Mouse (Mus musculus) lung, embryonic 16.5 days (tissue): ENCODE results near the gene T2. TPM values are rescaled to one million over a fixed set of nuclear protein-coding genes. Genes with fewer than 3 reads are reported as not detected.
"Not testable (repeated sequence)": the region's sequence is repeated elsewhere in the genome, so short reads cannot be mapped to it uniquely, and the experiment has no call there.

Experiments
- ATAC-seq: fragments of 200-750 bp; cut with Nextera tagmentation; 2 replicates; pipeline ENCODE4 v1.8.0; 2017; ENCODE audit warnings: low read depth, mild to moderate bottlenecking, moderate library complexity
- H3K27ac ChIP-seq: fragments of 300-500 bp; sonication (generic); 2 replicates; pipeline ENCODE4 v1.5.1; 2014; ENCODE audit warnings: mild to moderate bottlenecking, control low read depth, low read length
- H3K27me3 ChIP-seq: fragments of 300-500 bp; sonication (generic); 2 replicates; pipeline ENCODE4 v1.6.1; 2014; ENCODE audit warnings: low read depth, low read length, mixed read lengths; ENCODE audit not compliant: control insufficient read depth, insufficient read depth
- H3K36me3 ChIP-seq: fragments of 300-500 bp; sonication (generic); 2 replicates; pipeline ENCODE4 v1.6.1; 2014; ENCODE audit warnings: low read length; ENCODE audit not compliant: control insufficient read depth, insufficient read depth
- H3K4me1 ChIP-seq: fragments of 300-500 bp; sonication (generic); replicated peaks from 2 replicates; pipeline ENCODE4 v1.6.1; 2014; ENCODE audit warnings: low read length, mixed read lengths; ENCODE audit not compliant: control insufficient read depth, insufficient read depth
- H3K4me2 ChIP-seq: fragments of 300-500 bp; sonication (generic); 2 replicates; pipeline ENCODE4 v1.6.1; 2014; ENCODE audit warnings: low read depth, low read length, control low read depth
- H3K4me3 ChIP-seq: fragments of 300-500 bp; sonication (generic); 2 replicates; pipeline ENCODE4 v1.5.1; 2014; ENCODE audit warnings: mild to moderate bottlenecking, low read length, control low read depth
- H3K9ac ChIP-seq: fragments of 300-500 bp; sonication (generic); 2 replicates; pipeline ENCODE4 v1.6.1; 2014; ENCODE audit warnings: low read length, control low read depth
- H3K9me3 ChIP-seq: fragments of 300-500 bp; sonication (generic); 2 replicates; pipeline ENCODE4 v1.6.1; 2016; ENCODE audit warnings: low read length; ENCODE audit not compliant: control insufficient read depth
- WGBS: fragments of 180-500 bp; shearing (Covaris S2); extraction: QIAGEN DNeasy Blood & Tissue Kit; methylation state at CpG from one replicate; pipeline ENCODE4 v1.1.7; 2014; 5-methylcytosine and 5-hydroxymethylcytosine counted together
- polyA plus RNA-seq: library from polyadenylated mRNA; unstranded; fragments of >200 nt; fragmentation: Nextera tagmentation; extraction: Ambion mirVana; gene quantifications from 2 replicates; pipeline ENCODE4 v1.2.1, GENCODE M21; 2015

T2 gene
- polyA plus RNA-seq, 1 experiment from 2014 or later, result 0.73 TPM

GRCm38 (mm10) chr17:8377298-8377697 is 21.5 kb downstream of the T2 start:
- Histone ChIP-seq H3K36me3 (no peaks in the 10 kb centered on the region), H3K4me2 (no peak overlapping the region), H3K4me1 (peaks cover 2% of the 10 kb centered on the region; the same call in 1 of the 2 replicates), H3K9me3 (no peaks in the 10 kb centered on the region), H3K4me3 (no peak overlapping the region), H3K9ac (no peak overlapping the region), H3K27ac (no peak overlapping the region), H3K27me3 (no peaks in the 10 kb centered on the region)
- 62% methylated on average over 5 of the region's 5 CpGs for WGBS
- no peak for ATAC-seq

DNA sequence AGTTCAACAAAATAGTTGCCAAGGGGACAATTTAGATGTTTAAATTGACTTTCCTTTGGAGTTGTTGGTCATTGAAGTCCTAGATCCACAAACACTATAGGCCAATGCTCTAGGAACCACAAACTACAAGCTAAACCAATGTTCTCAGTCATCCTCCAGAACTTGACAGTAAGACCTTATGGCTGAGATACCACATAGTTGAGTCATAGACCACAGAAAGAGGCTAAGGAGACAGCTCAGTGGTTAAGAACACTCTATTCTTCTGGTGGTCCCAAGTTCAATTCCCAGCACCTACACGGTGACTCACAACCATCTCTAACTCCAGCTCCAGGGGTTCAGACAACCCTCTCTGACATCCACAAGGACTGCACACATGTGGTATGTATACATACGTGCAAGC is 29.6 kb downstream of the T2 start:
- Histone ChIP-seq H3K27ac (no peak overlapping the region), H3K27me3 (peaks cover 29% of the 10 kb centered on the region), H3K4me1 (no peaks in the 10 kb centered on the region; the same call in 1 of the 2 replicates), H3K4me2 (no peak overlapping the region), H3K9me3 (no peaks in the 10 kb centered on the region), H3K9ac (no peak overlapping the region), H3K36me3 (no peaks in the 10 kb centered on the region), H3K4me3 (no peak overlapping the region)
- 91% methylated on average over 2 of the region's 2 CpGs for WGBS
- no peak for ATAC-seq

DNA sequence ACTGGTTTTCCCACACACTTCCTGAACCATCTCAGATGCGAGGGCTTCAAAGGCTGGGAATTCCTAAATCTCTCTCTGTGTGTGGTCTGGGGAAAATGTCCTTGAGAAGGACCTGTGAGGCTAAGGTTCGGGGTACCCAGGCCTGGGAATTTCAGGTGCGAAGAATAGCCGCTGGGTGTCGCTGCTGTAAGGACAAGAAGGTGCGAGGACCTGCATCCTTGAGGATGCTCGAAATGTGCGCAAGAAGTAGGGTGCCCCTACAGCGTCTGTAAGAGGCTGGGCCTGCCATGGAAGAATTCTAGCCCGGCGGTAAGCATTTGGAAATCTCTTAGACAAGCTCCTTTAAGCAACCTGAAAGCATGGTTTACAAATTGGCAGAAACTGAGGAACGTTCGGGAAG is 32.7 kb downstream of the T2 start:
- Histone ChIP-seq H3K4me3 (no peak overlapping the region), H3K4me2 (no peak overlapping the region)
- no peak for ATAC-seq

GRCm38 (mm10) chr17:8388990-8389789 is 33.4 kb downstream of the T2 start:
- H3K27me3 ChIP-seq, result peaks cover 34% of the 10 kb centered on the region
- 0 out of 2 replicates have a peak overlapping the region, but pooled peaks have one; percentile 7 for H3K4me3 ChIP-seq
- 2% methylated on average over 28 of the region's 28 CpGs for WGBS
- no peaks in the 10 kb centered on the region; the same call in 1 of the 2 replicates for H3K4me1 ChIP-seq
- peak overlapping the region; percentile 33 for H3K4me2 ChIP-seq
- no peaks in the 10 kb centered on the region for H3K9me3 ChIP-seq
- no peaks in the 10 kb centered on the region for H3K36me3 ChIP-seq
- no peak overlapping the region for H3K27ac ChIP-seq
- H3K9ac ChIP-seq, result no peak overlapping the region
- ATAC-seq, result no peak

More for the DNA sequence above, 32.7 kb downstream of the T2 start:
- Histone ChIP-seq H3K9ac (no peak overlapping the region), H3K36me3 (no peaks in the 10 kb centered on the region), H3K27ac (no peak overlapping the region), H3K9me3 (no peaks in the 10 kb centered on the region), H3K4me1 (no peaks in the 10 kb centered on the region; the same call in 1 of the 2 replicates), H3K27me3 (peaks cover 34% of the 10 kb centered on the region)
- WGBS, result 2% methylated on average over 13 of the region's 13 CpGs

DNA sequence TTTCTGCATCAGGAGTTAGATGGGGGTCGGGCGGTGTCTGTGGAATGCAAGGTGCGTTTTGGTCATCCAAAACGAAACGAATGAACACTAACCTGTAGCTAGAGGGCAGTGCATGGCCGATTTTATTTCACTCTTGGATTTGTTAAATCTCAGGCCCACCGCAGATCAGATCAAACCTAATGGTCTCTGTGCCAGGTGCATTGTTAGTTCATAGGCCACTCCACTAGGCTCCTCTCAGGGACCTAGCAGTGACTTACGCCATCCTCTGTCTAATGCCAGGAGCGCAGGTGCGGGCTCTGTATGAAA is 34.0 kb downstream of the T2 start:
- H3K9ac ChIP-seq, result no peak overlapping the region
- whole genome bisulfite sequencing, result 4% methylated on average over 10 of the region's 10 CpGs
- H3K36me3 ChIP-seq, result no peaks in the 10 kb centered on the region
- H3K4me2 ChIP-seq, result peak overlapping the region; percentile 33; the same call in 1 of the 2 replicates
- peaks cover 34% of the 10 kb centered on the region for H3K27me3 ChIP-seq
- H3K27ac ChIP-seq, result no peak overlapping the region
- no peak for ATAC-seq
- H3K4me3 ChIP-seq, result 0 out of 2 replicates have a peak overlapping the region, but pooled peaks have one; percentile 7
- no peaks in the 10 kb centered on the region; the same call in 1 of the 2 replicates for H3K4me1 ChIP-seq
- no peaks in the 10 kb centered on the region for H3K9me3 ChIP-seq

GRCm38 (mm10) chr17:8390487-8390886 is 34.7 kb downstream of the T2 start:
- no peak overlapping the region for H3K27ac ChIP-seq
- H3K4me3 ChIP-seq, result no peak overlapping the region
- no peak for ATAC-seq
- H3K4me1 ChIP-seq, result no peaks in the 10 kb centered on the region; the same call in 1 of the 2 replicates
- no peaks in the 10 kb centered on the region for H3K36me3 ChIP-seq
- peaks cover 34% of the 10 kb centered on the region for H3K27me3 ChIP-seq
- no peaks in the 10 kb centered on the region for H3K9me3 ChIP-seq
- no peak overlapping the region for H3K4me2 ChIP-seq
- 60% methylated on average over 4 of the region's 4 CpGs for WGBS
- no peak overlapping the region for H3K9ac ChIP-seq

- no peak for ATAC-seq
- Histone ChIP-seq H3K27ac (no peak overlapping the region), H3K4me3 (no peak overlapping the region), H3K36me3 (no peaks in the 10 kb centered on the region), H3K27me3 (no peaks in the 10 kb centered on the region), H3K9ac (no peak overlapping the region), H3K4me1 (no peaks in the 10 kb centered on the region), H3K4me2 (no peak overlapping the region), H3K9me3 (no peaks in the 10 kb centered on the region)
- 55% methylated on average over 4 of the region's 4 CpGs for WGBS
Observed at GRCm38 (mm10) chr17:8396371-8396770, 40.6 kb downstream of the T2 start.

GRCm38 (mm10) chr17:8397946-8398345 is 42.2 kb downstream of the T2 start:
- WGBS, result 57% methylated on average over 2 of the region's 2 CpGs
- Histone ChIP-seq H3K36me3 (no peaks in the 10 kb centered on the region), H3K4me3 (no peak overlapping the region), H3K4me1 (no peaks in the 10 kb centered on the region), H3K27ac (no peak overlapping the region), H3K9me3 (no peaks in the 10 kb centered on the region), H3K9ac (no peak overlapping the region), H3K4me2 (no peak overlapping the region), H3K27me3 (no peaks in the 10 kb centered on the region)
- no peak for ATAC-seq

- not testable (repeated sequence) for H3K36me3 ChIP-seq, H3K27ac ChIP-seq, ATAC-seq, H3K9ac ChIP-seq, H3K9me3 ChIP-seq, H3K4me2 ChIP-seq, H3K4me1 ChIP-seq, H3K27me3 ChIP-seq, H3K4me3 ChIP-seq
- WGBS, result 42% methylated on average over 8 of the region's 8 CpGs
Observed at GRCm38 (mm10) chr17:8403932-8404331, 48.1 kb downstream of the T2 start.
